Mouse (Mus musculus) forebrain, embryonic 14.5 days (tissue): ENCODE results near the gene Peak1. TPM values are rescaled to one million over a fixed set of nuclear protein-coding genes. Genes with fewer than 3 reads are reported as not detected.

Source experiments
- ATAC-seq: fragments of 200-750 bp; cut with Nextera tagmentation; 2 replicates; pipeline ENCODE4 v1.8.0; 2017; ENCODE audit warnings: mild to moderate bottlenecking, moderate library complexity
- DNase-seq: peaks from one replicate; pipeline ENCODE4 v3.0.0-alpha.2; 2015; ENCODE audit warnings: low spot score
- H3K27ac ChIP-seq: fragments of 300-500 bp; sonication (generic); 2 replicates; pipeline ENCODE4 v1.5.1; 2014; ENCODE audit warnings: low read depth, mild to moderate bottlenecking, control low read depth, low read length, moderate library complexity
- H3K27me3 ChIP-seq: fragments of 300-500 bp; sonication (generic); replicated peaks from 2 replicates; pipeline ENCODE4 v1.6.1; 2014; ENCODE audit warnings: low read length, control low read depth, mixed read lengths; ENCODE audit not compliant: control insufficient read depth, insufficient read depth
- H3K36me3 ChIP-seq: fragments of 300-500 bp; sonication (generic); 2 replicates; pipeline ENCODE4 v1.6.1; 2014; ENCODE audit warnings: low read length, control low read depth; ENCODE audit not compliant: control insufficient read depth, insufficient read depth
- H3K4me1 ChIP-seq: fragments of 300-500 bp; sonication (generic); 2 replicates; pipeline ENCODE4 v1.6.1; 2014; ENCODE audit warnings: antibody characterized with exemption, low read length, control low read depth; ENCODE audit not compliant: control insufficient read depth, insufficient read depth
- H3K4me2 ChIP-seq: fragments of 300-500 bp; sonication (generic); 2 replicates; pipeline ENCODE4 v1.6.1; 2014; ENCODE audit warnings: mild to moderate bottlenecking, control low read depth, low read length
- H3K4me3 ChIP-seq: fragments of 300-500 bp; sonication (generic); 2 replicates; pipeline ENCODE4 v1.5.1; 2014; ENCODE audit warnings: low read depth, low read length, control low read depth
- H3K9ac ChIP-seq: fragments of 300-500 bp; sonication (generic); 2 replicates; pipeline ENCODE4 v1.6.1; 2014; ENCODE audit warnings: mild to moderate bottlenecking, low read length, control low read depth, moderate library complexity
- H3K9me3 ChIP-seq: fragments of 300-500 bp; sonication (generic); replicated peaks from 2 replicates; pipeline ENCODE4 v1.6.1; 2016; ENCODE audit warnings: low read length, control low read depth, mixed read lengths; ENCODE audit not compliant: control insufficient read depth
- WGBS: fragments of 180-500 bp; shearing (Covaris S2); extraction: QIAGEN DNeasy Blood & Tissue Kit; methylation state at CpG from one replicate; pipeline ENCODE4 v1.1.7; 2014; 5-methylcytosine and 5-hydroxymethylcytosine counted together
- polyA plus RNA-seq: library from polyadenylated mRNA; unstranded; fragments of >200 nt; fragmentation: Nextera tagmentation; extraction: Ambion mirVana; gene quantifications from 2 replicates; pipeline ENCODE4 v1.2.1, GENCODE M21; 2014

The Peak1 gene
- polyA plus RNA-seq, result 2.5 and 4.1 TPM in 2 replicates

DNA sequence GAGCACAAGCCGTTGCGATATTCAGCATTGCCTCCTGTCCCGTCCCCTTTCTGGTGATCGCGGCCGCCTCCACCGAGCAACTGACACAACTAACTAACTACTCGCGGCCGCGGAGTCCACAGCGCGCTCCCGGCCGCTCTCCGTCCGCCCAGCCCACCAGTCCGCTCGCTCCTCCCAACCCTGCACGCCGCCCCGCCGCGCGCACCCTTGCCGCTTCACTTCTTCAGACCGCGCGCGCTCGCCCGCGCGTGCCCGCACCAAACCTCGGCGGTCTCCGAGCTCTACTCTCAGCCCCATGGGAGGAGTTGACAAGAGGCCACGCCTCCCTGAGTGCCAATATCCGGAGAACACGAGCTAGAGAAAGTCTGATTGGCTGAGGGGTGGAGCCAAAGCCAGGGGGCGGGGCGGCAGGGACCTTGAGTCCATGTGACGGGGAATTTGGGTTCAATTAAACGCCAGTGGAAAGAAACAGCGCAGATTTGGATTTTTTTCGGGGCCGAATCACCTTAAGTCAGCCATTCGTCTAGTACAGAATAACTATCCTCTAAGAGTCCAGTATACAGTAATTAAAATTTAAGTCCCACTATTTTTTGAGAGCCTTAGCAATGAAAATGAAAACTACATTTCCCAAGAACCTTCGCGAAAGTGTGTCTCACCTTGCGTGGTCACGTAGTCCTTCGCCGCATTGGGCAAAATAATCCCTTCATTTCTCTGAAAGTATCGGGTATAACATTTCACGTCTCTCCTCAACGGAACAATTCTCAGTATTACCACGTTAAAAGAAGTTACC is at the start of gene Peak1, which contains the start of gene Hmg20a:
Peak1 (minus strand) TSS at position 120 of the 790 bp plus-strand sequence.
Hmg20a (plus strand) TSS at position 662 of the 790 bp plus-strand sequence.
- Histone ChIP-seq H3K9ac (peak within 1 kb of the TSS; percentile 71), H3K4me2 (peak within 1 kb of the TSS; percentile 59), H3K36me3 (no peaks in the 10 kb centered on the region), H3K9me3 (no peaks in the 10 kb centered on the region), H3K4me1 (peaks cover 19% of the 10 kb centered on the region), H3K27ac (peak within 1 kb of the TSS; percentile 85), H3K27me3 (no peaks in the 10 kb centered on the region), H3K4me3 (peak within 1 kb of the TSS; percentile 73)
- peak; percentile 97 for ATAC-seq
- under 1% methylated on average over 59 of the region's 59 CpGs for WGBS
- peak; percentile 100 for DNase-seq

DNA sequence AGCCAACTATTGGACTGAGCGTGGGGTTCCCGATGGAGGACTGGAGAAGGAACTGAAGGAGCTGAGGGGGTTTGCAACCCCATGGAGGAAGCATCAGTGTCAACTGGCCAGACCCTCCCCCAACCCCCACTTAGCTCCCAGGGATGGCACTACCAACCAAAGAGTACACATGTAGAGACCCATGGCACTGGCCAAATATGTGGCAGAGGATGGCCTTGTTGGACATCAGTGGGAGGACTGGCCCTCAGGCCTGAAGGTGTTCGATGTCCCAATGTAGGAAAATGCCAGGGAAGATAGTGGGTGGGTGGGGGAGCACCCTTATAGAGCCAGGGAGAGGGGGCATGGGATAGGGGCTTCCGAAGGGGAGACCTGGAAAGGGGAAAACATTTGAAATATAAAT is 48.4 kb upstream of the Peak1 start:
- no peak overlapping the region for H3K4me2 ChIP-seq
- H3K36me3 ChIP-seq, result peaks cover 18% of the 10 kb centered on the region
- DNase-seq, result no peak
- no peak overlapping the region for H3K9ac ChIP-seq
- H3K27me3 ChIP-seq, result no peaks in the 10 kb centered on the region
- H3K27ac ChIP-seq, result no peak overlapping the region
- H3K4me3 ChIP-seq, result no peak overlapping the region
- H3K9me3 ChIP-seq, result no peaks in the 10 kb centered on the region
- H3K4me1 ChIP-seq, result peaks cover 9% of the 10 kb centered on the region; the same call in 1 of the 2 replicates
- no peak for ATAC-seq
- WGBS, result 93% methylated on average over 4 of the region's 4 CpGs

DNA sequence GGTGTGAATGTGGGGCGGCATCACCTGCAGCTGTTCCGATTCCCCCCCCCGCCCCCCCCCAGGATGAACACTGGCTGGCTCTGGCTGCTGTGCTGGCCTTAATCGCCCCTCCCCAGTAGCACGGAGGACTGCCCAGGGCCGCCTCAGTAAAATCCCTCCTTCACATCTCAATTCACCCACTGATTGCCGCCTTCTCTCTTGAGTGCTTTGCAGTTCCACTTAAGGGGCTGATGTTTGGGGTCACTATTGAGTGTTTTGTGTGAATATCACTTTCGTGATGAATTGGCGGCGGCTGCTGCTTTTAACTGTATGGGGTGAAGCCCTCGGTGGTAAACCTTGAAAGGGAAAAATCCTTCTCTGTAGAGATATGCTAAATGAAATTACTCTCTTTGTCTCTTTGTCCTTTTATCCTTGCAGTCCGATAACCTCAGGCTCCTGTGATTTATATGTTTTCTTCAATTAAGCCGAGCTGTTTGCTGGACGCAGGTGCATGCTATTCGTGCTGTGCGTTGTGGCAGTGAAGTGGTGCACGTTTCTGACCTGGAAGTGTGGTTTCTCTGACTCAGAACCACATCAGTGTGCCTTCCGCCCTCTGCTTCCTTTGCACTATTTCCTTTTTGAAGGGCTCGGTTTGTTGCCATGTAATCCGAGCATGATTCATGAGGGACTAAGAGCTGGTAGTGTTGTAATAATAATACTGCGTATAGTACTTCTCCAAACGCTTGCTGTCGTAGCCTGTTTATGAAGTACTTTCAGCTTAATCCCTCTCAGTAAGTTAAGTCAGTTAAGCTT is 47.2 kb upstream of the Peak1 start:
- Histone ChIP-seq H3K4me3 (no peak overlapping the region), H3K4me2 (peak overlapping the region; percentile 28), H3K36me3 (peaks cover 18% of the 10 kb centered on the region), H3K9ac (peak overlapping the region; percentile 13; the same call in 1 of the 2 replicates), H3K4me1 (peaks cover 9% of the 10 kb centered on the region; the same call in 1 of the 2 replicates), H3K27me3 (no peaks in the 10 kb centered on the region), H3K27ac (no peak overlapping the region), H3K9me3 (no peaks in the 10 kb centered on the region)
- DNase-seq (peak; percentile 44), ATAC-seq (peak; percentile 61; the same call in 1 of the 2 replicates)
- WGBS, result 33% methylated on average over 23 of the region's 23 CpGs

GRCm38 (mm10) chr9:56463686-56464515 is 46.0 kb upstream of the Peak1 start:
- no peak overlapping the region for H3K4me2 ChIP-seq

GRCm38 (mm10) chr9:56463046-56463445 is 45.2 kb upstream of the Peak1 start:
- Histone ChIP-seq H3K36me3 (peaks cover 9% of the 10 kb centered on the region), H3K4me2 (no peak overlapping the region), H3K4me3 (no peak overlapping the region), H3K9ac (no peak overlapping the region), H3K27ac (no peak overlapping the region), H3K27me3 (no peaks in the 10 kb centered on the region), H3K9me3 (no peaks in the 10 kb centered on the region), H3K4me1 (peaks cover 9% of the 10 kb centered on the region; the same call in 1 of the 2 replicates)
- ATAC-seq (no peak), DNase-seq (no peak)
- 97% methylated on average over 2 of the region's 2 CpGs for WGBS

More at GRCm38 (mm10) chr9:56463686-56464515, 46.0 kb upstream of the Peak1 start:
- 74% methylated on average over 4 of the region's 4 CpGs for WGBS
- Histone ChIP-seq H3K27me3 (no peaks in the 10 kb centered on the region), H3K9ac (no peak overlapping the region), H3K9me3 (no peaks in the 10 kb centered on the region), H3K4me3 (no peak overlapping the region), H3K36me3 (peaks cover 10% of the 10 kb centered on the region), H3K4me1 (peaks cover 9% of the 10 kb centered on the region; the same call in 1 of the 2 replicates), H3K27ac (no peak overlapping the region)
- ATAC-seq (no peak), DNase-seq (no peak)

GRCm38 (mm10) chr9:56462606-56463005 is 44.7 kb upstream of the Peak1 start:
- ATAC-seq, result no peak
- Histone ChIP-seq H3K9me3 (no peaks in the 10 kb centered on the region), H3K4me1 (peaks cover 9% of the 10 kb centered on the region; the same call in 1 of the 2 replicates), H3K4me3 (no peak overlapping the region), H3K27ac (no peak overlapping the region), H3K4me2 (no peak overlapping the region), H3K27me3 (no peaks in the 10 kb centered on the region), H3K36me3 (peaks cover 5% of the 10 kb centered on the region), H3K9ac (no peak overlapping the region)
- WGBS, result 96% methylated on average over 1 of the region's 1 CpGs
- DNase-seq, result no peak

GRCm38 (mm10) chr9:56460987-56461386 is 43.1 kb upstream of the Peak1 start:
- DNase-seq, result no peak
- Histone ChIP-seq H3K4me3 (no peak overlapping the region), H3K4me2 (no peak overlapping the region), H3K9me3 (no peaks in the 10 kb centered on the region), H3K27me3 (no peaks in the 10 kb centered on the region), H3K36me3 (no peaks in the 10 kb centered on the region), H3K9ac (no peak overlapping the region), H3K27ac (no peak overlapping the region), H3K4me1 (peaks cover 9% of the 10 kb centered on the region; the same call in 1 of the 2 replicates)
- no peak for ATAC-seq
- 74% methylated on average over 5 of the region's 5 CpGs for WGBS

DNA sequence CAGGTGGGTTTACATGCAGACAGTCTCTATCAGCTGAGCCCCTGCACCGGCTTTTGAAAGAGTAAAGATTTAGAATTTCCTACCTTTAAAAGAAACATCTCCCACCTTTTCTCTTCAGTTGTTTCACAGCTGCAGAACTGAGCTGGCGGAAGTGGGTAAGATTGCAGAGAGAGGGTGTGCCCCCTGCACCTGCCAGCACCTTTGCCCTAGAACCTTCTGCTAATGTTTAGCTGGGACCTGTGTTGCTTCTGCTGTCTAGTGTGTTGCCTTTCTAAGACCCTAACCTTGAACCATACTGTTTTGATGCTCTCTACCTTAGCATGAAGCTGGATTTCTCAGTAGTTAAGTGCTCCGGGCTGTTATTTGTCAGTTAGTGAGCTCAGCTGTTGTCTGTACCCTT is 38.6 kb upstream of the Peak1 start:
- 95% methylated on average over 3 of the region's 3 CpGs for WGBS
- ATAC-seq (no peak), DNase-seq (no peak)
- Histone ChIP-seq H3K27ac (no peak overlapping the region), H3K4me1 (no peaks in the 10 kb centered on the region), H3K27me3 (no peaks in the 10 kb centered on the region), H3K36me3 (no peaks in the 10 kb centered on the region), H3K9ac (no peak overlapping the region), H3K4me3 (no peak overlapping the region), H3K9me3 (no peaks in the 10 kb centered on the region), H3K4me2 (no peak overlapping the region)
